Mouse (Mus musculus): ENCODE results near the gene Tubg2. TPM values are rescaled to one million over a fixed set of nuclear protein-coding genes. Genes with fewer than 3 reads are reported as not detected.

Gene Tubg2
- total and polyA plus RNA-seq, 3 experiments, result 2.1 to 10.5 (median 4.7) TPM

DNA sequence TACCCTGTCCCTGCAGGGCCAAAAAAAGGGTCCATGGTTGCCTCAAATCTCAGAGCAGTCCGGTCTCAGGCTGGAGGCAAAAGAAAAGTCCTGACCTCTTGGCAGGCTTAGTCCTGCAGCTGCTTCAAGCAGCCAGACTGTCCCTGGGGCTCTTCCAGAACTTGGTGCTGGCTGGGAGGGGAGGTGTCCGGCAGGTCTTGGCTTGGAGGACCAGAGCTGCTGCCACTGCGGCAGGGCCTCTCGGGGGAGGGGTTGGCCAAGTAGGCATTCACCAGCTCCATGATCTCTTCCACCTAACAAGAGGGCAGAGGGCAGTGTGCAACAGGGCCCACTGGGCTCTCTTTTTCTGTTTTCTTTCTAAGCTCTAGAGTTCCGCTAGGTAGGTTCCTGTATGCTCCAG is 7.1 kb downstream of the Tubg2 start:
- Histone ChIP-seq H3K4me2 (ENCODE audit: insufficient read depth, low read depth, poor library complexity, severe bottlenecking) (no peak overlapping the region), H3K79me2 (replicated peaks; ENCODE audit: control insufficient read depth, extremely low read depth, insufficient read depth, poor library complexity, severe bottlenecking) (no peaks in the 10 kb centered on the region), H3K4me1 (ENCODE audit: control insufficient read depth in 1 of 2, insufficient read depth in 2 of 2) (peaks cover 0 to under 1% of the 10 kb centered on the region in 2 experiments; a peak in 1 of 4 replicates), H3K36me3 (replicated peaks in 1 of 2; ENCODE audit: control insufficient read depth in 1 of 2, insufficient read depth in 1 of 2, low read length in 1 of 2) (peaks cover 65 to 88% of the 10 kb centered on the region in 2 experiments), H3K27ac (ENCODE audit: insufficient read depth, low read depth) (no peak overlapping the region), H3K4me3 (replicated peaks in 1 of 3; ENCODE audit: low read depth in 2 of 3, low read length in 2 of 3, poor library complexity in 1 of 3) (no peak overlapping the region), H3K27me3 (replicated peaks) (no peaks in the 10 kb centered on the region), H3K9ac (ENCODE audit: insufficient read depth, low read depth) (no peak overlapping the region), H3K9me3 (replicated peaks; ENCODE audit: low read length) (no peaks in the 10 kb centered on the region)
- no peak for DNase-seq (ENCODE audit: extremely low read depth)
- dilution Hi-C loops (cut with MboI; ENCODE audit: extremely low pct_ligation_motif_present, extremely low pct_unique_long_range_greater_than_20kb, low sequenced_read_pairs), result no loop called here
- in situ Hi-C loops (cut with MboI; ENCODE audit: low pct_ligation_motif_present, low pct_unique_long_range_greater_than_20kb, low sequenced_read_pairs), result no loop called here
- no peak for TF ChIP-seq UBTF (IDR thresholded peaks at IDR 0.05; ENCODE audit: low read depth, low read length)
- no peak for TF ChIP-seq ZC3H11A (IDR thresholded peaks at IDR 0.05; ENCODE audit: low read depth, low read length)
- TF ChIP-seq IRF4 (IDR thresholded peaks at IDR 0.05; ENCODE audit: low read depth, low read length), result no peak
- TF ChIP-seq MAX (IDR thresholded peaks at IDR 0.05; ENCODE audit: low read length), result no peak
- TF ChIP-seq ETS1 (conservative IDR thresholded peaks at IDR 0.05; ENCODE audit: low read depth, low read length), result no peak
- TF ChIP-seq SMC3 (IDR thresholded peaks at IDR 0.05; ENCODE audit: low read depth, low read length), result no peak
- no peak for TF ChIP-seq MXI1 (IDR thresholded peaks at IDR 0.05; ENCODE audit: low read depth, low read length)
- TF ChIP-seq ZKSCAN1 (IDR thresholded peaks at IDR 0.05; ENCODE audit: borderline replicate concordance, low read depth, low read length), result no peak
- no peak for TF ChIP-seq GABPA (IDR thresholded peaks at IDR 0.05; ENCODE audit: insufficient replicate concordance, low read depth, low read length)
- no peak for TF ChIP-seq ELF1 (IDR thresholded peaks at IDR 0.05; ENCODE audit: low read depth, low read length)
- no peak for TF ChIP-seq EP300 (IDR thresholded peaks at IDR 0.05; ENCODE audit: low read length)
- TF ChIP-seq USF2 (conservative IDR thresholded peaks at IDR 0.05; ENCODE audit: low read depth, low read length), result no peak
- no peak for TF ChIP-seq JUND (conservative IDR thresholded peaks at IDR 0.05; ENCODE audit: low read depth, low read length)
- TF ChIP-seq PAX5 (IDR thresholded peaks at IDR 0.05; ENCODE audit: low read length), result no peak

DNA sequence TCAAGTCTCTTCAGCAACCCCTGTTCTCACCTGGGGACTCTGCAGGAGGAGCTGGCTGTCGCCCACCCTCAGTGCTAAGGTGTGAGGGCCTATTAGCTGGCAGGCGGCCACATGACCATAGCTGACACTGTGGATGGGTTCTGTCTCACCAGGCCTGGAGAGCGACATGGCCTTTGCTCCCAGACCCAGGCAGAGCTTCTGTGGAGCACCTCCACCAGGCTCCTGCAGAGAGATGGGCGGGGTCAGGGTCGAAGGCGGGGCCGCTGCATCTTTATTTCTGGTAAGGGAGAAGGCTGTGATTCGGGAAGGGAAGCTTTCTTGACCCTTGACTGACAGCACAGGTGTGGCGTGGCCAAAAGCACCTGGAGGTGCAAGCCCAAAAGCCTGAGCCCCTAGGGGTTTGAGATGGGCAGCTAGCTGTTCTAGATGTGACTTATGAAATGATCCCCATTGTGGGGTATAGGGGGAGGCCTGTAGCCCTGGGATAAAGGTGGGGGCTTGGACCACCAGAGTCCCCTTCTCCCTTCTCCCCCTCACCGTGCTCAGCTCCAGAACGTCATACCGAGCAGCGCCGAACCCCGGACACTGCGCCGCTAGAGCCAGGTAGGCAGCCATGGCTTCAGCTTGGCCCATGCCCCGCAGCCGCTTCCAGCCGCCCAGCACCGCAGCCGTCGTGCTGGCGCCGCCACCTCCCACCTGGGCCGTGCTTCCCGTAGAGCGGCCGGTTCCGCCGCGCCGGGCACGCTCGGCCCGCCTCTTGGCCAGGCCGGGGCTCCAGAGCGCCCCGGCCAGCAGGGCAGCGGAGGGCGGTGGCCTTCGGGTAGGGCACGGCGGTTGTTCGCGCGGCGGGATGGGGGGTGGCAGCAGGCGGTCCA is 8.0 kb downstream of the Tubg2 start:
- in situ Hi-C loops (cut with MboI; ENCODE audit: low pct_ligation_motif_present, low pct_unique_long_range_greater_than_20kb, low sequenced_read_pairs) (no loop called here), dilution Hi-C loops (cut with MboI; ENCODE audit: extremely low pct_ligation_motif_present, extremely low pct_unique_long_range_greater_than_20kb, low sequenced_read_pairs) (no loop called here)
- H3K9ac ChIP-seq (ENCODE audit: insufficient read depth, low read depth), result no peak overlapping the region
- H3K4me3 ChIP-seq (replicated peaks in 1 of 3; ENCODE audit: low read depth in 2 of 3, low read length in 2 of 3, poor library complexity in 1 of 3), result no peak overlapping the region
- no peak for DNase-seq (ENCODE audit: extremely low read depth)
- H3K27me3 ChIP-seq (replicated peaks), result no peaks in the 10 kb centered on the region
- peaks cover 68 to 85% of the 10 kb centered on the region in 2 experiments for H3K36me3 ChIP-seq (replicated peaks in 1 of 2; ENCODE audit: control insufficient read depth in 1 of 2, insufficient read depth in 1 of 2, low read length in 1 of 2)
- H3K4me2 ChIP-seq (ENCODE audit: insufficient read depth, low read depth, poor library complexity, severe bottlenecking), result no peak overlapping the region
- TF ChIP-seq MAZ (IDR thresholded peaks at IDR 0.05; ENCODE audit: low read depth, low read length) (no peak), NRF1 (IDR thresholded peaks at IDR 0.05; ENCODE audit: low read depth, low read length) (no peak), ZKSCAN1 (IDR thresholded peaks at IDR 0.05; ENCODE audit: borderline replicate concordance, low read depth, low read length) (no peak), RCOR1 (conservative IDR thresholded peaks at IDR 0.05; ENCODE audit: low read depth, low read length) (no peak), JUN (IDR thresholded peaks at IDR 0.05; ENCODE audit: insufficient read depth, low read depth, low read length) (no peak), POLR2A (IDR thresholded peaks at IDR 0.05; ENCODE audit: low read depth, low read length) (no peak), TBP (conservative IDR thresholded peaks at IDR 0.05; ENCODE audit: low read depth, low read length) (no peak), E2F4 (IDR thresholded peaks at IDR 0.05; ENCODE audit: insufficient replicate concordance, low read depth, low read length) (no peak)
- no peak overlapping the region for H3K27ac ChIP-seq (ENCODE audit: insufficient read depth, low read depth)
- H3K79me2 ChIP-seq (replicated peaks; ENCODE audit: control insufficient read depth, extremely low read depth, insufficient read depth, poor library complexity, severe bottlenecking), result no peaks in the 10 kb centered on the region
- peaks cover 0 to 2% of the 10 kb centered on the region in 2 experiments; a peak in 1 of 4 replicates for H3K4me1 ChIP-seq (ENCODE audit: control insufficient read depth in 1 of 2, insufficient read depth in 2 of 2)
- H3K9me3 ChIP-seq (replicated peaks; ENCODE audit: low read length), result no peaks in the 10 kb centered on the region

All from CH12.LX (cell line).